Mouse (Mus musculus) induced T-regulatory cell, adult 2 months (primary cell): Measurements from ENCODE around the gene Tmem106c.

Experiments used
- DNase-seq: peaks from one replicate; pipeline ENCODE4 v3.0.0-alpha.2; 2012; ENCODE audit warnings: low read depth

The Tmem106c gene

DNA sequence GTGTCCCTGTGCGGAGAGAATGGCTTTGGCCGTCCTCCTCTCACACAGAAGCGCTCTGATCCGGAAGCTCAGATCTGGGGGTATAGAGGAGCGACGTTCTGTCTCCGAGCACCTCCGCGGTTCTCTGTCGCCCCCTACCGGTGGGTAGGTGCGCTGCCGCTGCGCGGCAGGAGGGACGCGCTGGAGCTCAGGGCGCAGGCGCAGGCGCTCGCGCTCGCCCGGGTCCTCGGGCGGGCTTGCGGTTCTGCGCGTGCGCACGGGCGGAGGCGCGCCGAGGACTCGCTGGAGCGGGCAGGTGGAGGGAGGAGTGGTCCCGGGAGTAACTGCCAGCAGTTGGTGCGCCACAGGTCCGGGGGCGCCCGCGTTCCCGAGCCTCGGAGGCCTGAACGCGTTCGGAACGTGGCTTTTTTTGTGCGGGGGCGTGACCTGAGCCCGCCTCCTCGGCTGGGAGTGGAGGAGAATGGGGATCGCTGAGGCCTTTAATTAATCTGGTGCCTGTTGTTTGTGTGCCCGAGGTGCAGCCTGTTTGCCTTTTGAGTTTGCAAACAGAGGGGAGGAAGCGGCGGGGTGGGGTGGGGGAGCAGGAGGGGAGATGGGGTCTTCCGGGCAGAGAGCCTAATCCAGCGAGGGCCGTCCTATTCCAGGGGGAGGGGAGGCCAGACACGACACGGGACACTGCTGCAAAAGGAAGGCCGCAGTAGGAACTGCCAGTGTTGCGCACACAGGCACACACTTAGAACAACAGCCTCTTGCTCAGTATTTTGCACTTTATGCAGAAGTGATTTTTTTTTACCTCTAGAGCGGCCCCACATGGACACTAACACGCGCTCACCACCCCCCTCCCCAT, at the start of gene Tmem106c:
Gene Tmem106c (plus strand): TSS at position 212 of the 847 bp plus-strand sequence.
- peak; percentile 96 for DNase-seq

DNA sequence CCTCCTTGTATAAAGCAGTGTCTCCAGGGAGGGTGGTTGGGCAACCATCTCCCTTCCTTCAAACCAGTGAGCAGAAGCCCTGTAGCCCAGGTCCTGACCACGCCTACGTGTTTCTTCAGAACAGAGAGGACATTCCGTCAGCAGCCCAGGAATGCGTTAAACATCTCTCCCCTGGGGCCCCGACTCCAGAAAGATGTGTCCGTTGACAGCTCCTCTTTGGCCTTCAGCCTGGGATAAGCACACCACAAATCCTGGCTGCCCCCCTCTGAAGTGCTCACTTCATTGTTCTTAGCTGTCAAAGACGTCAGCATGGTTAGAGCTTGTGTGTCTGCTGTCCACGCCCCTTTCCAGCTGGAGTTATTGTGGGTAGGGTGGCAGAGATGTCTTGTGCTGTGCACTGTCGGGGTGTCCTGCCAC, 49.7 kb upstream of the Tmem106c start:
- no peak for DNase-seq

DNA sequence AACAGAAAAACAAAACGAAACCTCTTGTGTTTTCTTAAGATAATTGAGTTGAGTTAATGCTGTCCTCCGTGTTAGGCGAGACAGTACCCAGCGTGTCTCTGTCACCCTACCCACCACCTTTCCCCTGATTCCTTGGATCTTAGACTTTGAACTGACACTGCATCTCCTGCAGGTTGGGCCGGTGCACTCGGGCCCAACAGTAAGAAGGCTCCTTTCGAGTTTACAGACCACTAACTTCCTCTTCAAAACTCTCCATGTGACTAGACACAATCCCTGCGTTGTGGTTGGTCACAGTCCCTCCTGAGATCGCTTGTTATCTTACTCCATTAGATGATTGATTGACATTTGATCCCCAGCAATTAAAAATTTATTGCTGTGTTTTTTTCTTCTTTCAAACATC, 46.0 kb upstream of the Tmem106c start:
- DNase-seq, result no peak

DNA sequence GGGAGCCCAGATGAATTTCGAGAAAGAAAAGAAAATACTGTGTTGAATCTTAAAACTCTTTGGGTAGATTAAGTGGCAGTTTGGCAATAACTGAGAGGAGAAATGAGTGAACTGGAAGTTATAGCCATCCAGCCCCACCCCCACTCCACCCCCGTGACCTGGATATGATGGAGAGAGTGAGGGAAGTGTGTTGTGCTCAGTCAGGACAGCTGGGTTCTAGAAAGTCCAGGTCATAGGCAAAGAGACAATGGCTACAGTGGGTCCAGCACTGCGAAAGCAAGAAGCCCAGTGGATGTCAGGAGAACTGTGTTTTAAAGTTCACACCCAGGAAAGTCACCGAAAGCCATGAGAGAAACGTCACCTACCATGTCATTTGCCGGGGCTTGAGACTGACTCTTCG, 44.8 kb upstream of the Tmem106c start:
- no peak for DNase-seq

DNA sequence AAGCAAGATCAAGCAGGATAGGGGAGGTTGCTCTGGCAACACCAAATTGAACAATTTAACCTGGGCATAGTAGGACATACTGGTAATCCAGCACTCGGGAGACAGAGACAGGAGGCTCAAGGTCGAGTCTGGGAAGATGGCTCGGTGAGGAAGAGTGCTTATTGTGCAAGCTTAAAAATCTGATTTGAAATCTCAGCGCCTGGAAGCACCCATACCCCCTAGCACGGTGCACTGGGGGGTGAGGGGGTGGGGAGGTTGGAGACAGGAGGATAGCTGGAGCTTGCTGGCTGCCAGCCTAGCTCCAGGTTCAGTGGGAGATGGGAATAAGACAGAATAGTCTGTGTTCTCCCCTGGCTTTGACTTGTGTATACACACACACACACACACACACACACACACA, 43.7 kb upstream of the Tmem106c start:
- no peak for DNase-seq

DNA sequence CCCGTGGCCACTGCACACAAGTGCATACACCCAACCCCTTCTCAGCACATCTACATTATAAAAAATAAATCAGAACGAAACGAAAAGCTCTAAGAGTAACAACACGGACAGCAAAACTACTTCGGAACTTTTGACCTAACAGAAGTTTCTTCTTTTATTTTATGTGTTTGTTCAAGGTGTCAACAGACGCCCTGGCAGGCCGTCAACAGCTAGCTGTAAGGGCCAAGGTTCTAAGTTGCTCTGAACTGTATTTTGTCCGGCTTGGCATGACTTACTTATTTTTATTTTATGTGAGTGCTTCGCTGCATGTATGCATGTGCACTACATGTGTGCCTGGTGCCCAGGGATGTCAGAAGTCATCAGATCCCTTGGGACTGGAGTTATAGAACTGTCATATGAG, 42.2 kb upstream of the Tmem106c start:
- no peak for DNase-seq

DNA sequence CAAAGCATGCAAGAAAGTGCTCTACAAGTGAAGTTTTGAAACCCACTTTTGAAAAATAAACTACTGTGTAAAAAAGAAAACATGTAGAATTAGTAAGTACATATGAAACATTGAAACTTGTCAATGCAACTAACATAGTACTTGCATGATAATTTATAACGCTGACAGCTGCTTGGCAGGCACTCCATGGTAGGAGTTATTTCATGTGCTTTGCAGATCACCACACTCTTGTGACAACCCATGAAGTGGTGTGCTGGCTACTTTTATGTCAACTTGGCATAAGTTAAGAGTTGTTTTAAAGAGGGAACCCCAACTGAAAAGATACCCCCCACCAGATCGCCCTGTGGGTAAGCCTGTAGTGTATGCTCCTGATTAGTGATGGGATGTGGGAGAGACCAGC, 41.6 kb upstream of the Tmem106c start:
- no peak for DNase-seq

DNA sequence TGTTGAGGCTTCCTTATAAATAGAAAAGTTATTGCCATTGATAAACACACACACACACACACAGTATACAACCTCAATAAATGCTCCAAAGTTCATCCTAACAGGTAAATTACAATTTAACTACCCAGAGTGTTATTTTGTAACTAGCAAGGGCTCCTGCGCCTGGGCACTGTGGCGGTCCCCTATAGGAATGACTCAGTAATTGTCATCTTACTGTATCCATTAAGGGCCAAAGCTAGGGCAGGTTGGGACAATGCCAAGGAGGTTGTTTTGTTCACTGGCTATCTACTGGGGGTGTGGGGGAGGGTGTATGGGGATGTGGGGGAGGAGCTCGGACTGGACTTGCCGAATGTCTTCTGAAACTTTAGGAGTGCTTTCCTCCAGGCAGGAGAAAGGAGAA, 37.0 kb upstream of the Tmem106c start:
- DNase-seq, result no peak

DNA sequence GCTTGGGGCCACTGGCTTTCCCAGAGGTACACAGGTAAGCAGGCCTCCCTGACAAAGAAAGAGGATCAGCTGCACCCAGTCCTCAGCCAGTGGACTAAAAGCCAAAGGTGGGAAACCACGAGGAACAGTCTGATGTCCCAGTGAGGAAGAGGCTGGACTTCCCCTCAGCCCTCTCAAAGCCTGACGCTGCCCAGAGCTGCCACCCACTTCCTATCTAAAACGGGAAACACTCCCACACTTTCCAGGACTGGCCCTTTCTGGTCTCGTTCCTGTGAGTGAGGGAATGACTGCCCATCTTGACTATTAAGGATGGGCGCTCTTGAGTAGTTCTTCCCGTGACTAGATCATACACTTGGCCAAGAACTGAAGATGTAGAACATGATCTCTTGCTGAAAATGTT, 36.2 kb upstream of the Tmem106c start:
- DNase-seq, result no peak

DNA sequence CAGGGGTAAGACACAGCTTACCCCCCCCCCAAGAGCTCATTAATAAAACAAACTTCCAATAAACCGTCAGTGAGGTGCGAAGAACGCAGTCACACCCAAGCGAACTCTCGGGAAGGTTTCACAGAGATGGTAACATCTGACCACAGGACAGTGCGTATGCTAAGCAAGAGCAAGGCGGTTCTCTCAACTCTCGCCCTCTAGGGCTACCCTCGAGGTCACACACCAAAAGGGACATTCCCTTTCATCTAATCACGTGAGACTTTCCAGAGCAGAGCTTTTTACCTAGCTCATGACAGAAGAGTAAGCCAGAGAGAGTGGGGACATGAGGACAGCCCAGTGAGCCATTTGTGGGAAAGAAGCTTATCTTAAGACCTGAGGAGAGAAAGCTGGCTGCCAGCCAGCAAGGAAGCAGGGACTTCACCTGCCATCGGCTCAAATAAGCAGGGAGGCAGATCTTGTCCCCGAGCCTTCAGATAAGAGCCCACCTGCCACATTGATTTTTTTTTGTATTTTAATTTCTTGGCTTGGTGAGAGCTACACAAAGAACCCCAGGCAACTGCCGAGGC, 34.7 kb upstream of the Tmem106c start:
- no peak for DNase-seq

DNA sequence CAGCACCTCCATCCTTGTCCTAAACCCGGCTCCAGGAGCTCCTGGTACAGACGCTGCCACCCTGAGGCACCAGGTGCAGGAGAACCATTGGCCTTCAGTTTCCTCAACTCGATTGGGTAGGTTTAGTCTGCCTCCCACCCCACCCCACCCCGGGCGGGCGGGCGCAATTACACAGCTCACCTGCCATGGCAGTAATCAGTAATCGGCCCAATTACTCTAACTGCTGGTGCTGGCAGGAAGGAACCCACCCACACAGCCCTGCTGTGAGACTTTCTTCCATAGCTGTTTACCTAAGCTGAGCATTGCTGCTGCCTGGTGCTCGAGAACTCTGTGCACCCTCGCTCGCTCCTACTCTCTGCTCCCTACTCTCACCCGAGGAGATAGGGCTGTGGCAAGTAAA, 31.6 kb upstream of the Tmem106c start:
- no peak for DNase-seq

DNA sequence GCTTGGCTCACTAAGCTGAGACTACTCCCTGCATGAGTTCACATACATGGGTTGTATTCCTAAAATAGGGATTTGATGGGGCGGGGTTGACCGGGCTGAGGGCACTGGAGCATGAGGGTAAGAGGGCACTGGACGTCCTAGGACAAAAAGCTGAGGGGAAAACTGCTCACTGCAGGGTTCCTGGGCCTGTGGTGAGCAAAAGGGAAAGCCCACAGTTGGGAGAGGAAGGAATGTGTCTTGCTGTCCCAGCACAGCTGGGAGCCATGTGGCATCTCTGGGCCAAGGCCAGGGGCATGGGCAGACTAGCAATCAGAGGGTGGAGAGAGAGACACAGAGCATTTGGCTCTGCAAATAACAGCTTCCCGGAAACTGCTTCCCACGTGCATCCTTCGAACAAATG, 25.4 kb upstream of the Tmem106c start:
- no peak for DNase-seq

DNA sequence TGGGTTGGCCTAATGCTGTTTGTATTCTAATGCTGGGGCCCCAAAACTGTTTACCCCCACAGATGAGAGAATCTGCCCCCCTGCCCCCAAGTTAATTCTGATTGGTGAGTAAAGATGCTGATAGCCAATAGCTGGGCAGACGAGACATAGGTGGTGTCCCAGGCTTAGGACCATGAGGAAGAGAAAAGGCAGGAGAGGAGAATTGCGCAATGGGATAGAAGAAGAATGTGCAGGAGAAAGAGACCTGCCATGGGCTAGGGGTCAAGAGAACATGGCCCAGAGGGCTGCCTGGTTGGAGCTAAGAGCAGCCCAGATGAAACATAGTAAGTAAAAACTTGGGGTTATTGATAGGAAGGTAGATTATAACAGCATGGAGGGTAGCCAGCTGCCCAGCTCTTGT, 23.9 kb upstream of the Tmem106c start:
- no peak for DNase-seq

DNA sequence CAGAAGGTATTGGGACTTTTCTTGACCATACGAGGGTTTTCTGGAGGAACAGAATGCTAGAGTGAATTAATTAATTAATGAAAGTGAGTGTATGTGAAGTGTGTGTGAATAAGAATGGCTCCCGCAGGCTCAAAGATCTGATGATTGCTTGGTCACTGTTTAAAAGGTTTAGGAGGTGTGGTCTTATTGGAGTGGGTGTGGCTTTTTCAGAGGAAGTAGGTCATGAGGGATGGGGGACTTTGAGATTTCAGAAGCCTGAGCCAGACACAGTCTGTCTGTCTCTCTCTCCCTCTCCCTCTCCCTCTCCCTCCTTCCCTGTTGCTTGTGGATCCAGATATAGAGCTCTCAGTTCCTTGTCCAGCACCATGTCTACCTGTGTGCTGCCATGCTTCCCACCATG, 22.7 kb upstream of the Tmem106c start:
- DNase-seq, result no peak

DNA sequence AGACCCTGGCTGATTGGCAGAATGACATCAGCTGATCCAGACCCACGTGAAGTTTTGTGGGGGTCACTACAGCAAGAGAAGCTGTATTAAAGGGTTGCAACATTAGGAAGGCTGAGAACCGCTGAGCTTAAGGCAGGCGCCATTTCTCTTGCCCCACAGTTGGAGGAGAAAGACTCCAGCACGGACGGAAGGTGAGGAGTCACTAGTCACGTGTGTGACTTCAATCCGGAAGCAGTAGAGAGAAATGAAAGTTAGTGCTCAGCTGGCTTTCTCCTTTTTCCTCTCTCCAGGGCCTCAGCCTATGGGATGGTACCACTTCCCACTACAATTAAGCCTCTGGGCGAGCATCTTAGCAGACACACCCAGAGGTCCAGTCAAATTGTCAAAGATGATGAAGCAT, 21.5 kb upstream of the Tmem106c start:
- no peak for DNase-seq

DNA sequence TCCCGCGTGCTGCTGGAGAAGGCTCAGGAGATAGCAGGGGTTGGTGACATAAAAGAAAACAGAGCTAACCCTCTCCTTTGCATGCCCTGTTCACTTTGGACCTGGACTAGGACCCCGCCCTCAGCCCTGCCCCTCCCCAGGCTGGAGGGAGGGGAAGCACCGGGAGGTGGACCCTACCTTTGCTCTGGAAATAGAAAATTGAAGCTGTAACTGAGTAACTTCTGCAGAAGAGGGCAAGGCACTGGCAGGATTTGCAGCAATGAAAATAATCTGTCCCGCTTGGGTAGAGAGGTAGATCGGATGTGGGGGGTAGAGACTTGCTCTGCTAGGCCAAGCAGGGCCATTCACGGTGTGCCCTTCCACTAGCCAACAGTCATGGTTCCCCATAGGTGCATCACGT, 20.6 kb upstream of the Tmem106c start:
- no peak for DNase-seq

DNA sequence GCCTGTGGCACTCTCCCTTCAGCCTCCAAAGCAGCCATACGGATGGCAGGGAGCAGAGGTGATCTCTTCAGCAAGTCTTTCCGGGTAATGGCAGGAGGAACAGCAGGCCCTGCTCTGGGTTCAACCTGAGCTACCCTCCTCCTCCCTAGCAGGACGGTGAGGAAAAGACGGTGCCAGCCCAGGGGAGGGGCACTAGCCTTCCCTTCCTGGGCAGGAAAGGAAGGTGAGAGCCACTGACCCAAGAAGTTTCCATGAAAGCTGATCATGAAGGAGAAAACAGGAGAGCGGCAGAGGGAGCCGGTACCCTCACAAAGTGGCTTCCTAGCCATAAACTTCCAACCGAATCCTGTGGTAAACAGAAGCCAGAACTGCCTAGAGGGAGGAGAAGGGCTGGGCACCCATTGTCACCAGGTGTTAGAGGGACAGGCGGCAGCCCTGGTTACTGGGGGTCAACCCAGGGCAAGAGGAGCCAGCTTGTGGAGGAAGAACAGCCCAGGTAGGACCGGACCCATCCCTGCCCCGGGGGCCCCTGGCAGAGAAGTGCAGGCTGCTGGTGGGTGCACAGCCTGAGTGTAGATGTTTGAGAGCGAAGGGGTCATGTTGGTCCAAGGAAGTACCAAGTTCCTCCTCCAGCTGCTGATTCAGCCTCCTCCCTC, 19.0 kb upstream of the Tmem106c start:
- no peak for DNase-seq

DNA sequence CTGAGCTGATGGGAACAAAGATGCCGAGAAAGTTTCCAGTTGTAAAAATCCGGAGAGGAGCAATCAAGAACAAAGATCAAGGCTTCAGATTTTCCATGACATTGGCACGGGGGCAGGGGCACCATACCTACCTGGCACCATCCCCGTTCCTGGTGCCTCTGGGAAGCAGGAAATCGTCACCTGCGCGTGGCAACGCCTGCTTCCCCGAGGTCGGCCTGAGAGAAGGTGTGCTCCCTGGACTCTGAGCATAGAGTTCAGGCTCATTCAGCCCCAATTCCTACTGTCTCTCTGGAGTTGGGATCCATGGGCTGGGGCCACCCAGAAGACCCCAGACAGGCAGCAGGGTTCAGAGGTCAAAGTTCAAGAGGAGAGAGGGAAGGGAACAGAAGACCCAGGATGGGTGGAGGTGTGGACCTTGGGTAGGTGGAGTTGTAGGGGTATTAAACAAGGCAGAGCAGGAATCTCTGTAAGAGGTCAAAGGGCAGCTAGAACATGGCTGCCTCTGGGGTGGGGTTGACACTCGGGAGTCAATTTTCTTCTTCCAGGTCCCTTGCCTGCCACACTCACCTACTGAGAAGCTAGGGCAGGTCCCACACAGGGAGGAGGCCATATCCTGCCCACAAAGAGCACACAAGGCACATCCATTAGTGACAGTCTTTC, 18.2 kb upstream of the Tmem106c start:
- DNase-seq, result no peak

DNA sequence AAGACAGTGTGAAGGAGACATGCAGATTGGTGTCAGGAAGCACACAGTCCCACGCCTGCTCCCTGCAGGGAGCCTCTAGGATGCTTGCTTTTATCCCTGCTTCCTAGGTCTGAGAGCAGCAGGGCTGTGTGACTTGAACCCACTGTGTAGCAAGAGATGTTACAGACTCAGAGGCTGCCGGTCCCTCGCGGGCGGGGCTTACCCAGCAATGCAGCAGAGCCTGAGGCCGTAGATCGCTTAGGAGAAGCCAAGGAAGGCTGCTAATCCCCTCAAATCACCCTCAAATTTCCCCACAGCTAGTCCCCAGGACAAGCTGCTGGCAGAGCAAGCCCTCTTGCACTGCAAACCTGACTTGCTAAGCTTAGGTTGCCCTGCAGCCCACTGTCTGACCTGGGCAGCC, 15.3 kb upstream of the Tmem106c start:
- DNase-seq, result no peak

DNA sequence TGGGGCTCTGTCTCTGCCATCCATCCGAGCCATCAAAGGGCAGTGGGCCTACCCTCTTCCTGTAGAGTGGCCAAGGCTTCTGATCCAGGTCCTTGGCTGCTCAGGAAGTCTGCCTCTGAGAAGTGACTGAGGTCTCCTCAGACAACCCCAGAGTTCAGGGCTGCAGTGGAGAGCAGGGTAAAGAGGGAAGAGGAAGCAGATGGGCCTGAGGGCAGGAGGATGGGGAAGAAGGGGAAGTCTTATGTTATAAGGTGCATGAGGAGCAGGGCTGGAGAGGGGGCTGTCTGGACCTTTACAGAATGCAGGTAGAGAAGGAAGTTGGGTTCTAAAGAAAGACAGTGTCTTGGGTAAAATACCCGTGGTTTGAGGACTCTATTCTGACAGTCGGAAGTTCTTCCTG, 14.3 kb upstream of the Tmem106c start:
- no peak for DNase-seq

DNA sequence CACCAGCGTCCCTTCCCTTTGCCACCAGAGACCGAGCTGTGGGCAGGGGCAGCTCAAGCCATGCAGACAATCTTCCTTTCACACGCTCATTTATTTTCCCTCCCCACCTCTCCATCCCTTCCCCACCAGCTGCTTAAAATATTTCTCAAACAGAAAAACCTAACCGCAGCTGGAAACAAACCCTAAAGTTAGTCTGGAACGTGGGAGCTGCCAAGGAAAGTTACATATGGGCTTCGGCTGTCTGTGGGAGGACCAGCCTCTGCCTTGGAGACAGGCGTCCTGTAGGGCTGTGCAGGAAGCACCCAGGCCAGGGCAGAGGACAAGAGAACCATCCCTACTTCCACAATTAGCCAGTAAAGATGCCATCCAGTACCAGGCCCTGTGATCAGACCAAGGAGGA, 13.8 kb upstream of the Tmem106c start:
- DNase-seq, result no peak

DNA sequence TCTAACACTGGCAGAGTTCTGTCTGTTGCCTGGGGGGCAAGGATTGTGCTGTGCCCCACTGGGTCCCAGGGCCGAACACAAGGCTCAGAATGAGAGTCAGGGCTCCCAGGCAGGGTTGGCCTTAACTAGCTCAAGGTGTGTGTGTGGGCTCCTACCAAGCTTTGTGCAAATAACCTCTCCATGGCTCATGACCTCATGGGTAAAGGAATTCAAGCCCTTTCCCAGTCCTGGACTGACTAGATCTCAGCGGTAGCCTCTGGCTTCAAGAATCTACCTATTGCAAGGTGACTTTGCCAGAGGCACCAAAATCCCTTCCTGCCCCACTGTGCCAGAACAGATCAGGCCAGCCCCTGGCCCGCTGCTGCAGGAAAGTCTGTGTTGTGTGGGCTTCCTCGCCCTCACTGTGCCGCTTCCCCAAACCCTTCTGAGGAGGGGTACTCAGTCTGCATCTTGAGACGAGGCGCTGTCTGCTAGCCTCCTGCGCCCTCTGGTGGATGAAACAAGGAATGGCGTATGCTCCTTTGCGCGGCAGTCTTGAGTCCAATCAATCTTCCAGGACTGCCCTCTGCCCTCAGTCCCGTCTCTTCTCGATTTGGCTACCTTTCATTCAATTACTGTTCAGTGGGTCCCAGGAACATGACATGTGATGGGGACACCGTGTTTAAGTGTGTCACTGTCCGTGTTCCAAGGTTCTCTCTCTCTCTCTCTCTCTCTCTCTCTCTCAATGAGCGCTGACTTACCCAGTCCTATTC, 11.7 kb upstream of the Tmem106c start:
- peak; percentile 82 for DNase-seq
